Mouse (Mus musculus) midbrain, embryonic 11.5 days (tissue): ENCODE results near the gene Cypt1. TPM values are rescaled to one million over a fixed set of nuclear protein-coding genes. Genes with fewer than 3 reads are reported as not detected.

Source experiments
- ATAC-seq: fragments of 200-750 bp; cut with Nextera tagmentation; 2 replicates; pipeline ENCODE4 v1.8.0; 2017; ENCODE audit warnings: moderate TSS enrichment, moderate library complexity; ENCODE audit not compliant: low FRiP score
- DNase-seq: peaks from one replicate; pipeline ENCODE4 v3.0.0; 2015; ENCODE audit warnings: low spot score; ENCODE audit errors: missing footprints
- H3K27ac ChIP-seq: fragments of 300-500 bp; sonication (generic); 2 replicates; pipeline ENCODE4 v1.5.1; 2014; ENCODE audit warnings: low read depth, low read length
- H3K27me3 ChIP-seq: fragments of 300-500 bp; sonication (generic); 2 replicates; pipeline ENCODE4 v1.6.1; 2014; ENCODE audit warnings: mild to moderate bottlenecking, low read length, moderate library complexity, mixed read lengths; ENCODE audit not compliant: control insufficient read depth, insufficient read depth
- H3K36me3 ChIP-seq: fragments of 300-500 bp; sonication (generic); 2 replicates; pipeline ENCODE4 v1.6.1; 2014; ENCODE audit warnings: mild to moderate bottlenecking, low read length, moderate library complexity, mixed read lengths; ENCODE audit not compliant: control insufficient read depth, insufficient read depth
- H3K4me1 ChIP-seq: fragments of 300-500 bp; sonication (generic); 2 replicates; pipeline ENCODE4 v1.6.1; 2014; ENCODE audit warnings: low read length; ENCODE audit not compliant: control insufficient read depth, insufficient read depth
- H3K4me2 ChIP-seq: fragments of 300-500 bp; sonication (generic); 2 replicates; pipeline ENCODE4 v1.6.1; 2014; ENCODE audit warnings: mild to moderate bottlenecking, moderate library complexity
- H3K4me3 ChIP-seq: fragments of 300-500 bp; sonication (generic); 2 replicates; pipeline ENCODE4 v1.5.1; 2014; ENCODE audit warnings: low read depth, low read length
- H3K9ac ChIP-seq: fragments of 300-500 bp; sonication (generic); 2 replicates; pipeline ENCODE4 v1.6.1; 2014; ENCODE audit warnings: low read length
- H3K9me3 ChIP-seq: fragments of 300-500 bp; sonication (generic); 2 replicates; pipeline ENCODE4 v1.6.1; 2016; ENCODE audit warnings: low read length; ENCODE audit not compliant: control insufficient read depth
- WGBS: fragments of 180-500 bp; shearing (Covaris S2); extraction: QIAGEN DNeasy Blood & Tissue Kit; methylation state at CpG from one replicate; pipeline ENCODE4 v1.1.7; 2014; 5-methylcytosine and 5-hydroxymethylcytosine counted together
- polyA plus RNA-seq: library from polyadenylated mRNA; unstranded; fragments of >200 nt; fragmentation: Nextera tagmentation; extraction: Ambion mirVana; gene quantifications from 2 replicates; pipeline ENCODE4 v1.2.1, GENCODE M21; 2014

Gene Cypt1
- polyA plus RNA-seq: not detected in 2 replicates

GRCm38 (mm10) chrX:16522569-16522968 is at the start of gene Cypt1:
Gene Cypt1, plus strand, starts transcription at chrX:16522869.
- Histone ChIP-seq H3K4me1 (no peaks in the 10 kb centered on the region), H3K9me3 (no peaks in the 10 kb centered on the region), H3K4me2 (no peak within 1 kb of the TSS), H3K27me3 (no peaks in the 10 kb centered on the region), H3K9ac (no peak within 1 kb of the TSS), H3K27ac (no peak within 1 kb of the TSS), H3K36me3 (no peaks in the 10 kb centered on the region), H3K4me3 (no peak within 1 kb of the TSS)
- ATAC-seq: no peak
- no peak for DNase-seq
- WGBS: 95% methylated on average over 3 of the region's 3 CpGs

GRCm38 (mm10) chrX:16546806-16547205 is 24.1 kb downstream of the Cypt1 start:
- H3K27ac ChIP-seq: no peak overlapping the region
- no peaks in the 10 kb centered on the region for H3K9me3 ChIP-seq
- no peak overlapping the region for H3K4me3 ChIP-seq
- DNase-seq (no peak), ATAC-seq (no peak)
- no peaks in the 10 kb centered on the region for H3K4me1 ChIP-seq
- H3K36me3 ChIP-seq: no peaks in the 10 kb centered on the region
- no peaks in the 10 kb centered on the region for H3K27me3 ChIP-seq
- H3K9ac ChIP-seq: no peak overlapping the region
- no peak overlapping the region for H3K4me2 ChIP-seq

GRCm38 (mm10) chrX:16557061-16557460 is 34.4 kb downstream of the Cypt1 start:
- ATAC-seq: no peak
- WGBS: 71% methylated on average over 1 of the region's 1 CpGs
- no peak overlapping the region for H3K27ac ChIP-seq
- no peaks in the 10 kb centered on the region for H3K27me3 ChIP-seq
- H3K9me3 ChIP-seq: no peaks in the 10 kb centered on the region
- H3K36me3 ChIP-seq: no peaks in the 10 kb centered on the region
- no peak overlapping the region for H3K4me2 ChIP-seq
- H3K4me1 ChIP-seq: no peaks in the 10 kb centered on the region
- H3K9ac ChIP-seq: no peak overlapping the region
- H3K4me3 ChIP-seq: no peak overlapping the region
- no peak for DNase-seq

GRCm38 (mm10) chrX:16558501-16558900 is 35.8 kb downstream of the Cypt1 start:
- H3K36me3 ChIP-seq: no peaks in the 10 kb centered on the region
- H3K9ac ChIP-seq: no peak overlapping the region
- DNase-seq (no peak), ATAC-seq (no peak)
- H3K9me3 ChIP-seq: no peaks in the 10 kb centered on the region
- no peak overlapping the region for H3K27ac ChIP-seq
- no peaks in the 10 kb centered on the region for H3K27me3 ChIP-seq
- no peaks in the 10 kb centered on the region for H3K4me1 ChIP-seq
- H3K4me3 ChIP-seq: no peak overlapping the region
- no peak overlapping the region for H3K4me2 ChIP-seq

Other genes with a start within 250 kb of the Cypt1 start
- 12.4 and 13.3 TPM in 2 replicates for gene Maoa, start 96.8 kb downstream of the Cypt1 start, polyA plus RNA-seq